Comparison of ENCODE assay signal across 8 mouse cellular contexts in genomic region chr7:18957569-18958383, GRCm38 (mm10). TPM values are rescaled to one million over a fixed set of nuclear protein-coding genes. Genes with fewer than 3 reads are reported as not detected.
DNase-seq lines count a peak whose midpoint lies in the region; ATAC-seq lines count a peak whose summit lies in the region.

No protein-coding gene starts in this region.

- no peaks in the 10 kb centered on the region for H3K27me3 ChIP-seq in forebrain, embryonic 16.5 days (replicated peaks; ENCODE audit: control insufficient read depth, insufficient read depth, low read length)
- peaks cover 71% of the 10 kb centered on the region for H3K27me3 ChIP-seq in hindbrain, embryonic 10.5 days (ENCODE audit: insufficient read depth, poor library complexity, severe bottlenecking)

- peak overlapping the region; percentile 42 for H3K4me3 ChIP-seq in forebrain, embryonic 16.5 days (replicated peaks; ENCODE audit: low read length)
- H3K4me3 ChIP-seq in hindbrain, embryonic 10.5 days, result peak overlapping the region; percentile 62

- H3K9ac ChIP-seq in forebrain, embryonic 16.5 days (replicated peaks; ENCODE audit: low read depth, low read length), result peak overlapping the region; percentile 56

- H3K36me3 ChIP-seq in forebrain, embryonic 16.5 days (ENCODE audit: control insufficient read depth, insufficient read depth), result 0 out of 2 replicates have a peak, but pooled peaks cover 4% of the 10 kb centered on the region
- H3K36me3 ChIP-seq in hindbrain, embryonic 10.5 days, result peaks cover 48% of the 10 kb centered on the region

- ATAC-seq in forebrain, embryonic 16.5 days, result peak; percentile 29

- no peaks in the 10 kb centered on the region for H3K9me3 ChIP-seq in forebrain, embryonic 16.5 days (ENCODE audit: control insufficient read depth, low read length)
- H3K9me3 ChIP-seq in hindbrain, embryonic 10.5 days, result no peaks in the 10 kb centered on the region

- H3K4me2 ChIP-seq in forebrain, embryonic 16.5 days (ENCODE audit: low read length), result peak overlapping the region; percentile 66

- peaks cover 29% of the 10 kb centered on the region for H3K4me1 ChIP-seq in forebrain, embryonic 16.5 days (replicated peaks; ENCODE audit: control insufficient read depth, insufficient read depth, low read length)
- peaks cover 63% of the 10 kb centered on the region for H3K4me1 ChIP-seq in hindbrain, embryonic 10.5 days (replicated peaks)

- DNase-seq in T-cell, adult 2 months (ENCODE audit: low spot score), result peak; percentile 11
- DNase-seq in cerebellum, adult 11-12 months, result peak; percentile 78
- DNase-seq in hindbrain, embryonic 10.5 days (ENCODE audit: low spot score), result peak; percentile 66
- peak; percentile 50 to 65 for DNase-seq in layer of hippocampus, postnatal 10 days (ENCODE audit: low spot score in 2 of 2)
- DNase-seq in lung, postnatal 14 days, result peak; percentile 58
- DNase-seq in right cerebral cortex, adult 18-20 months, result peak; percentile 74
- DNase-seq in natural killer cell, adult 2 months (ENCODE audit: low spot score in 2 of 2), result no peak

- H3K27ac ChIP-seq in forebrain, embryonic 16.5 days (ENCODE audit: low read length), result peak overlapping the region; percentile 20; the same call in 1 of the 2 replicates
- H3K27ac ChIP-seq in hindbrain, embryonic 10.5 days, result peak overlapping the region; percentile 85

- WGBS in forebrain, embryonic 16.5 days, result under 1% methylated on average over 82 of the region's 107 CpGs
- under 1% methylated on average over 106 of the region's 107 CpGs for WGBS in hindbrain, embryonic 10.5 days

RNA-seq across cellular contexts. Expression of gene Nanos2, which starts 29.4 kb away (rescaled TPM):
- polyA plus RNA-seq in forebrain, embryonic 16.5 days (2015; fragmentation: Nextera tagmentation; extraction: Ambion mirVana), result 0.46 and 0.91 TPM in 2 replicates
- polyA plus RNA-seq in hindbrain, embryonic 10.5 days (2016; fragmentation: Nextera tagmentation; extraction: Ambion mirVana), result 0.09 TPM in 1 of 2 replicates, not detected in the other
- total RNA-seq in layer of hippocampus, postnatal 10 days (2021), result 1 to 10 TPM in 1 of 2 experiments, under 1 TPM in 1; 0.91 to 1.3 TPM

RNA-seq across cellular contexts. Expression of gene Nova2, which starts 32.1 kb away (rescaled TPM):
- 15.8 and 17.3 TPM in 2 replicates for polyA plus RNA-seq in forebrain, embryonic 16.5 days (2015; fragmentation: Nextera tagmentation; extraction: Ambion mirVana)
- polyA plus RNA-seq in hindbrain, embryonic 10.5 days (2016; fragmentation: Nextera tagmentation; extraction: Ambion mirVana), result 3.5 and 7.3 TPM in 2 replicates
- total RNA-seq in layer of hippocampus, postnatal 10 days (2021), result 100 to 1,000 TPM; 106 to 112 TPM

RNA-seq across cellular contexts. Expression of gene Mypop, which starts 33.3 kb away (rescaled TPM):
- 3.1 and 3.6 TPM in 2 replicates for polyA plus RNA-seq in forebrain, embryonic 16.5 days (2015; fragmentation: Nextera tagmentation; extraction: Ambion mirVana)
- polyA plus RNA-seq in hindbrain, embryonic 10.5 days (2016; fragmentation: Nextera tagmentation; extraction: Ambion mirVana), result 4.1 and 5.0 TPM in 2 replicates
- total RNA-seq in layer of hippocampus, postnatal 10 days (2021), result 10 to 100 TPM; 28.0 to 29.1 TPM

RNA-seq across cellular contexts. Expression of gene Irf2bp1, which starts 46.1 kb away (rescaled TPM):
- polyA plus RNA-seq in forebrain, embryonic 16.5 days (2015; fragmentation: Nextera tagmentation; extraction: Ambion mirVana), result 28.0 and 30.4 TPM in 2 replicates
- polyA plus RNA-seq in hindbrain, embryonic 10.5 days (2016; fragmentation: Nextera tagmentation; extraction: Ambion mirVana), result 23.2 and 31.1 TPM in 2 replicates
- total RNA-seq in layer of hippocampus, postnatal 10 days (2021), result 10 to 100 TPM; 45.5 to 49.7 TPM

RNA-seq across cellular contexts. Expression of gene Ccdc61, which starts 47.6 kb away (rescaled TPM):
- 23.9 and 24.0 TPM in 2 replicates for polyA plus RNA-seq in forebrain, embryonic 16.5 days (2015; fragmentation: Nextera tagmentation; extraction: Ambion mirVana)
- polyA plus RNA-seq in hindbrain, embryonic 10.5 days (2016; fragmentation: Nextera tagmentation; extraction: Ambion mirVana), result 36.8 and 39.2 TPM in 2 replicates
- 10 to 100 TPM; 11.9 to 14.4 TPM for total RNA-seq in layer of hippocampus, postnatal 10 days (2021)

Comparison
In these comparisons a context has a peak if more than half of its experiments do, and no peak if none do; other contexts are left out.
1. DNase-seq: peak in T-cell, adult 2 months (single experiment), cerebellum, adult 11-12 months (single experiment), hindbrain, embryonic 10.5 days (single experiment), layer of hippocampus, postnatal 10 days (2 of 2), lung, postnatal 14 days (single experiment) and right cerebral cortex, adult 18-20 months (single experiment); none in natural killer cell, adult 2 months (0 of 2).